1 mouse cellular context compared by ENCODE assay signal in genomic region chr8:84186547-84186946, GRCm38 (mm10).
TF ChIP-seq lines count a peak whose summit lies in the region.

No protein-coding gene starts in this region.

TF ChIP-seq in MEL, 35 proteins besides CTCF, POLR2A, EP300 and RAD21 (continued from another document):
- no peak for TF ChIP-seq MAZ (IDR thresholded peaks at IDR 0.05; ENCODE audit: low read depth, low read length)
